Mouse (Mus musculus) adrenal gland, postnatal 14 days (tissue): ENCODE data around the gene Tle2. TPM values are rescaled to one million over a fixed set of nuclear protein-coding genes. Genes with fewer than 3 reads are reported as not detected.

Source experiments
- DNase-seq: peaks from one replicate; pipeline ENCODE4 v3.0.0; 2021; ENCODE audit warnings: mixed read lengths
- total RNA-seq: library from RNA; stranded (reverse); gene quantifications from 2 replicates; pipeline ENCODE4 v1.2.3, GENCODE M21; 2021

The Tle2 gene
- total RNA-seq, 1 experiment from 2014 or later: 18.1 TPM

GRCm38 (mm10) chr10:81605666-81605973, 31.3 kb downstream of the Tle2 start:
- DNase-seq: no peak

GRCm38 (mm10) chr10:81605974-81606751, 31.8 kb downstream of the Tle2 start, which contains the start of gene BC025920:
BC025920 (plus strand) TSS chr10:81606270.
- peak; percentile 97 for DNase-seq

DNA sequence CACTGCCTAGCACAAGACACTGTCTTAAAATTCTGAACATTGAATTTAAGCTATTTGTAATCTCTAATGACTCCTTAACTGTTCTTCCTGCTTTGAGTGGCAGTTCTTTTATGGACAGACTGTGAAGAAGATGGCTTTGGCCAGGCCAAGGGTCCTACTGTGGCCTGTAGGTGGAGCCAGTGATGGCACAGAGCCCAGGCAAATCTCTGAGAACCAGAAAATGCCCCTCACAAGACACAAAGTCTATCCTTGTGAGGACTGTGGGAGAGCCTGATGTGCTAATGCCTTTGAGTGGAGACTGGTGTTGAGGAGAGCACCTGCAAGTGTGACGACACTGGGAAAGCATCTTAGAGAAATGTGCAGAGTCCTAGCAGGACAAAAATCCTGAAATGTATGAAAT, 33.9 kb downstream of the Tle2 start:
- DNase-seq: no peak

DNA sequence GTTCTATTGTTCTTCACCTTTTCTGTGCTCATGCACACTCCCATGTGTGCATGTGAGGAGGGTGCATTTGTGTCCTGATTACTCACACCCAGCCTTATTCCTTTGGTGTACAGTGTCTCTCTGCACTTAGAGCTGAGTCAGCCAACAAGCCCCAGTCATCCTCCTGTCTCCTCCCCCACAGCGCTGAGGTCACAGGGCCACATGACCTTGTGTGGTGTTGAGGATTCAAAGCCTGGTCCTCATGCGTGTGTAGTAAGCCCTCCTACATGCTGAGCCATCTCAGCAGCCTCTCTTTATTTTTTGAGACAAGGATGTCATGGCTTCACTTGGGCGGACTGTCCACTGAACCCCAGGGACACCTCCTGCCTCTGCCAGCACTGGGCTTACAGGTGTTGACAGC, 38.4 kb downstream of the Tle2 start:
- peak; percentile 65 for DNase-seq

- no peak for DNase-seq
Measured at GRCm38 (mm10) chr10:81615486-81615885, 41.1 kb downstream of the Tle2 start.

DNA sequence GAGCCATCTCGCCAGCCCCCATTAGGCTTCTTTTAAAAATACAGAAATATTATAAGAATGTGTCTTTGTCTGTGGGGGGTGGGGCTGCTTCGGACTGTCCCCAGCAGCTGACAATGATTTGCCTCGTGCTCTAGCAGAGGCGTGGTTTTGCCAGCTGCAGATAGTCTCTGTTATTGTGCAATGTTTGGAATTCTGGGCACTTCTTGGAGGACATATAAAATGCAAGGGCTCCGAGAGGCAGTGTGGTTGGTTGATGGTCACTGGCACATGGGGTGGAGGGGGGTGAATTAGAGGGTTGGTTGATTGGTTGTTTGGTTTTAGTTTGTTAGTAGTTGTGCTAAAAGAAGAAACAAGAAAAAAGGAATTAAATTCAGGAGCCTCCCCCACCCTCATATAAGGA, 45.6 kb downstream of the Tle2 start:
- DNase-seq: no peak

DNA sequence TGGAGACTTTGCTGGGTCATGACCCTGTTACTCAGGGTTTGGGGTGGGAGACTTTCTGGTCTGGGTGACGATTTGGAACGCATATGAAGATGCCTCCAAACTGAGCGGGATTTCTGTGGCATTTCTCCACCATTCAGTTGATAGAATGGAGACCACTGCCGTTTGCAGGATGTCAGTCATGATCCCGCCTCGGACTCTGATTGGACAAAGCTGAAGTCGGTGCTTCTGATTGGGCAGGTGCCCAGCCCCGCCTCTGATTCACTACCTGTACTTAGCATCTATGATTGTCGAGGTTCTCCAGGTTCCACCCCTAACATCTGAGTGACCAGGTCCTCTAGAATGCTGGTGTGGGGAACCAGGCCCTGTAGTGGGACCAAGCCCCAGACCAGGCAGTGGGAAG, 46.4 kb downstream of the Tle2 start:
- no peak for DNase-seq

GRCm38 (mm10) chr10:81623441-81623840, 49.1 kb downstream of the Tle2 start:
- DNase-seq: no peak

- peak; percentile 68 for DNase-seq
Measured at GRCm38 (mm10) chr10:81626101-81626993, 52.0 kb downstream of the Tle2 start.

- DNase-seq: peak; percentile 95
Measured at GRCm38 (mm10) chr10:81626994-81627835, 52.9 kb downstream of the Tle2 start, which contains the start of gene Sirt6. Sirt6 (minus strand) TSS chr10:81627797.

DNA sequence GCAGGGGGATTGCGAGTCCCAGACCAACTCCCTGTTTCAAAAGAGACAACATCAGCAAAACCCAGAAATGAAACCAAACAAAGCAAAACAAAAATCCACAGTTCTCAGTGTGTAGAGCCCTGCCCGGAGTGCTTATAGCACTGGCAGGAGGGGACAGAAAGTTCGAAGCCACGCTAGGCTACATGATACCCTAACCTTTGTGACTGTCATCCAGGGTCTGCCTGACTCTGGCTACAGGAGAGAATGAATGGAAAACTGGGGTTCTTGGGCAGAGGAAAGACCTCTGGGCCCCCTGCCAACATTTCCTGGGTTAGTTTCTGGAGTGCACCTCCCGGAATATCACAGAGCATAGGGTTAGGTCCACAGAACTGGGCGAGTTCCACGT, 53.5 kb downstream of the Tle2 start:
- peak; percentile 48 for DNase-seq

- DNase-seq: no peak
Measured at GRCm38 (mm10) chr10:81628390-81628789, 54.0 kb downstream of the Tle2 start, which contains the start of gene Ankrd24. Ankrd24 (plus strand) TSS chr10:81628540.

DNA sequence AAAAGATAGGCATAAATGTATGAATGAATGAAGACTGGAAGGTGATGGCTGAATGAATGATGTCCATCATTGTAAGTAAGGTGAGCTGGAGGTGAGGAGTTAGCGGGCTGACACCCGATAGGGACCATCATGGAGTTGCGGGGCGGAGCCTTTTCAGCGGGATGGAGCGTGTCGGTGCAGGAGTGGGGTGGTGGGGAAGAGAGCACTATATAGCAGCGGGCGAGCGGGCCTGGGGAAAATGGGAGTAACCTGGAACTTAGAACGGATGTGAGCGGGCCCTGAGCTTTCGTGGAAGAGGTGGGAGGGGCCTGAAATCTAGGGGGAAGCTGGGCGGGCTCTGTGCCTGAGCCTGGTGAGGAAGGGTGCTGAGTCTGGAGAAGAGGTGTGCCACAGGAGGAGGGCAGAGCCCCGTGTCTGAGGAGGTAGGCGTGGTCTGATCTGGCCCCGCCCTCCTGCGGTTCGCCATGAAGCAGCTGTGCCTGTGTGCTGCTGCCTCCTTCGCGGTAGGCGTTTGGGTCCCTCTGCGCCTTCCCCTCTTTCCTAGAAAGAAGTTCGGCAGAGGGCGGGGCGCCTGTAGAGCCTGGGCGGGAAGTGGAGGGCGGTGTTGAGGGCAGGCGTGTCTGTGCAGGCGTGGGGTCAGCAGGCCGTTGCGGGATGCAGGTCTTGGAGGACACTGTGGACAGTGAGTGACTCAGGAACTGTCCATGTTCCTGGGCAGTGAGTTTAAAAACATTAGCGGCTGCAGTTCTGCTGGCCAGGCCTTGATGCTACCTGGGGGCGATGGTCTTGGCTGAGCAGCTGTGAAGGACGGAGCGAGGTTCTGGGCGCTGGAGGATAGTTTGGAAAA, 59.1 kb downstream of the Tle2 start:
- DNase-seq: peak; percentile 92

DNA sequence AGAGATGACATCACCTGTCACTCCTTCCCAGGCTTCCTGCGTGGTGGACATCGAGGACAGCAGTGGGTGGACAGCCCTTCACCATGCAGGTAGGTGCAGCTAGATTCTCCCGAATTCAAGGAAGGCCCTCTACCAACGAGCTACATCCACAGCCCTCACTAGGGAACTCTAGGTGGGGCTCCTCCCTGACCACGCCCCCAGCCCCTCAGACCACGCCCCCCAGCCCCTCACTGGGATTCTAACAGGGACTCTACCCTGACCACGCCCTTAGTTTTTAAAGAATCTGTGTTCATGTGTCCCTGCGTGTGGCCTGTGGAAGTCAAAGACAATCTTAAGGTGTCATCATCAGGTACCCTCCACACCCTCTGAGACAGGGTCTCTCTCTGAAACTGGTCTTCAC, 62.0 kb downstream of the Tle2 start:
- DNase-seq: no peak

DNA sequence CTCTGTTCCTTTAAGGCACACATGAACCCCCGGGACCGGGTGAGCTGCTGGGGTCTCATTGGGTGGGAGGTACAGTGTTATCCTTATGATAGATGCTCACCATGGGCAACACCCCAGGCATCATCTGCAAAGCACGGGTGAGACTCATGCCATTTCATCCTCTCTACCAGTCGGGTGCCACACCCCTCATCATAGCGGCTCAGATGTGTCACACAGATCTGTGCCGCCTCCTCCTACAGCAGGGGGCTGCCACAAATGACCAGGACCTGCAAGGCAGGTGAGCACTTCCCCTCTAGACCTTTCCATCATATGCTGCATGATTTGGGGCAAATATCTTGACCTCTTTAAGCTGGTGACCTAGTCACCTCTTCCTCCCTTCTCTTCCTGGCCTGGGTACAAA, 63.7 kb downstream of the Tle2 start:
- DNase-seq: no peak

Other genes with a start within 250 kb of the Tle2 start
- 38.6 and 47.0 TPM in 2 replicates for gene Tbxa2r, start 245.8 kb upstream of the Tle2 start, total RNA-seq
- 4.6 and 5.1 TPM in 2 replicates for gene Gipc3, start 231.3 kb upstream of the Tle2 start, total RNA-seq
- gene Hmg20b, start 224.1 kb upstream of the Tle2 start, total RNA-seq: 83.0 and 90.1 TPM in 2 replicates
- gene Mfsd12, start 217.1 kb upstream of the Tle2 start, total RNA-seq: 15.2 and 16.3 TPM in 2 replicates
- 2.0 and 2.1 TPM in 2 replicates for gene 4930404N11Rik, start 208.7 kb upstream of the Tle2 start, total RNA-seq
- gene Fzr1, start 196.0 kb upstream of the Tle2 start, total RNA-seq: 40.5 and 43.3 TPM in 2 replicates
- gene Dohh, start 190.1 kb upstream of the Tle2 start, total RNA-seq: 52.6 and 55.6 TPM in 2 replicates
- gene Gm48551, start 190.1 kb upstream of the Tle2 start, total RNA-seq: 0.48 and 1.6 TPM in 2 replicates
- gene Gm48552, start 185.6 kb upstream of the Tle2 start, total RNA-seq: 0.64 and 2.1 TPM in 2 replicates
- 0.94 and 1.9 TPM in 2 replicates for gene Smim24, start 181.5 kb upstream of the Tle2 start, total RNA-seq
- gene Nfic, start 118.9 kb upstream of the Tle2 start, total RNA-seq: 90.1 and 104 TPM in 2 replicates
- 0.48 and 0.98 TPM in 2 replicates for gene Celf5, start 91.9 kb upstream of the Tle2 start, total RNA-seq
- 102 and 107 TPM in 2 replicates for gene Ncln, start 78.2 kb upstream of the Tle2 start, total RNA-seq
- 2.3 and 7.4 TPM in 2 replicates for gene S1pr4, start 74.4 kb upstream of the Tle2 start, total RNA-seq
- 0.85 and 1.9 TPM in 2 replicates for gene Gna15, start 50.3 kb upstream of the Tle2 start, total RNA-seq
- 65.0 and 67.2 TPM in 2 replicates for gene Gna11, start 29.4 kb upstream of the Tle2 start, total RNA-seq
- 646 and 698 TPM in 2 replicates for gene Aes, start 15.1 kb upstream of the Tle2 start, total RNA-seq
- 10.1 and 15.3 TPM in 2 replicates for gene Tle6, start 26.5 kb downstream of the Tle2 start, total RNA-seq
- 2.0 TPM in 2 replicates for gene BC025920, start 31.7 kb downstream of the Tle2 start, total RNA-seq
- 22.2 and 24.3 TPM in 2 replicates for gene Sirt6, start 53.2 kb downstream of the Tle2 start, total RNA-seq
- gene Ankrd24, start 54.0 kb downstream of the Tle2 start, total RNA-seq: 18.1 and 22.5 TPM in 2 replicates
- gene Gm10778, start 74.5 kb downstream of the Tle2 start, total RNA-seq: 2.1 and 3.3 TPM in 2 replicates
- 6.0 and 8.7 TPM in 2 replicates for gene Zfp433, start 130.3 kb downstream of the Tle2 start, total RNA-seq
- gene Gm3055, start 196.6 kb downstream of the Tle2 start, total RNA-seq: 2.1 and 3.6 TPM in 2 replicates
- 1.8 and 2.1 TPM in 2 replicates for gene Gm4767, start 237.6 kb downstream of the Tle2 start, total RNA-seq